Mouse (Mus musculus) heart, embryonic 12.5 days (tissue): ENCODE measurements around the gene Gramd1b. TPM values are rescaled to one million over a fixed set of nuclear protein-coding genes. Genes with fewer than 3 reads are reported as not detected.

Experiments
- ATAC-seq: fragments of 200-750 bp; cut with Nextera tagmentation; 2 replicates; pipeline ENCODE4 v1.8.0; 2017; ENCODE audit warnings: moderate TSS enrichment, moderate library complexity; ENCODE audit not compliant: insufficient number of reproducible peaks, low FRiP score
- H3K27ac ChIP-seq: fragments of 300-500 bp; sonication (generic); 2 replicates; pipeline ENCODE4 v1.5.1; 2016; ENCODE audit warnings: mild to moderate bottlenecking, moderate library complexity; ENCODE audit not compliant: poor library complexity, severe bottlenecking
- H3K27me3 ChIP-seq: fragments of 300-500 bp; sonication (generic); replicated peaks from 2 replicates; pipeline ENCODE4 v1.6.1; 2016; ENCODE audit warnings: mild to moderate bottlenecking, moderate library complexity
- H3K36me3 ChIP-seq: fragments of 300-500 bp; sonication (generic); 2 replicates; pipeline ENCODE4 v1.6.1; 2016; ENCODE audit warnings: mild to moderate bottlenecking, moderate library complexity
- H3K4me1 ChIP-seq: fragments of 300-500 bp; sonication (generic); replicated peaks from 2 replicates; pipeline ENCODE4 v1.6.1; 2016; ENCODE audit warnings: mild to moderate bottlenecking
- H3K4me2 ChIP-seq: fragments of 300-500 bp; sonication (generic); 2 replicates; pipeline ENCODE4 v1.6.1; 2016; ENCODE audit warnings: mild to moderate bottlenecking, moderate library complexity
- H3K4me3 ChIP-seq: fragments of 300-500 bp; sonication (generic); 2 replicates; pipeline ENCODE4 v1.5.1; 2016; ENCODE audit warnings: mild to moderate bottlenecking
- H3K9ac ChIP-seq: fragments of 300-500 bp; sonication (generic); 2 replicates; pipeline ENCODE4 v1.6.1; 2016; ENCODE audit warnings: mild to moderate bottlenecking, moderate library complexity
- H3K9me3 ChIP-seq: fragments of 300-500 bp; sonication (generic); replicated peaks from 2 replicates; pipeline ENCODE4 v1.6.1; 2016; ENCODE audit warnings: mild to moderate bottlenecking, moderate library complexity
- WGBS: fragments of 180-500 bp; shearing (Covaris S2); methylation state at CpG from one replicate; pipeline ENCODE4 v1.1.7; 2016; 5-methylcytosine and 5-hydroxymethylcytosine counted together
- polyA plus RNA-seq: library from polyadenylated mRNA; unstranded; fragments of >200 nt; fragmentation: Nextera tagmentation; extraction: Ambion mirVana; gene quantifications from 2 replicates; pipeline ENCODE4 v1.2.1, GENCODE M21; 2016

Gene Gramd1b
- polyA plus RNA-seq, 1 experiment from 2014 or later: 7.9 TPM

DNA sequence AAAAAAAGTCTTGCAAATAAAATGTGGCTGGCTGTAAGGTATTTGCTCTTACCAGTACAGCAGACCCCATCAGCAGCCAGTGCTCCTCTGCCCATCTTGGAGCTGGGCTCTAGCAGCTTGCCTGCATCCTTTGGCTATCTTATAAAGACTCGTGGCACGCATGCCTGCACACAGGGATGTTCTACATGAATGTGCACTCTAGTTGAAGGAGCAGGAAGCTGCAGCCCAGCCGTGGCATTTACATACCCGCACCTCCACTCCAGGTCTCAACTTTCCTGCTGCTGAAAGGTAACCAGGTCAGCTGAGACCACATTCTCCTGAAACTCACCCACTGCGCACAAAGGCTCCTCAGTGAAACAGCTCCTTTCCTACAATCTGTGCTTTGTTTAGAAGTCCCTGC, 123.3 kb downstream of the Gramd1b start:
- no peaks in the 10 kb centered on the region for H3K27me3 ChIP-seq
- H3K4me3 ChIP-seq: no peak overlapping the region
- H3K4me1 ChIP-seq: peaks cover 25% of the 10 kb centered on the region
- ATAC-seq: no peak
- no peaks in the 10 kb centered on the region for H3K9me3 ChIP-seq
- H3K27ac ChIP-seq: no peak overlapping the region
- no peak overlapping the region for H3K9ac ChIP-seq
- H3K36me3 ChIP-seq: no peaks in the 10 kb centered on the region
- H3K4me2 ChIP-seq: no peak overlapping the region
- WGBS: 66% methylated on average over 5 of the region's 5 CpGs

DNA sequence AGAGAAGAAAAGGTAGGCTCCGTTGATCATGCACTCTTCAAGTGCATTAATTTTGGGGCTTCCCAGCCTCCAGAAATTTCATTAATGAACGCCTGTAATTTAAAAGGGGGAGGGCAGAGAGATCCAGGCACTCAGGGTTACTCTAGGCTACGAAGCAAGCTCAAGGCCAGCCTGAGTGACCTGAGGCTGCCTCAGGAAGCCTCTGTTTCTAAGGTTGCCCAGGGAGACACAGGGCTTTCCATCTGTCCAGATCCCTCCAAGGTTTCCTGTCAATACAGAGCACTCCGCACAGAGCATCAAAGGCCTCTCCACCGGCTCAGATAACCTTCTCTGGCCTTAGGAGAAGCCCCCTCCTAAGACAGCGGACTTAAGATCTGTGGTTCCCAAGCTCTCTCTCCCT, 125.4 kb downstream of the Gramd1b start:
- no peak overlapping the region for H3K4me3 ChIP-seq
- ATAC-seq: no peak
- no peaks in the 10 kb centered on the region for H3K27me3 ChIP-seq
- no peak overlapping the region for H3K9ac ChIP-seq
- H3K9me3 ChIP-seq: no peaks in the 10 kb centered on the region
- H3K4me2 ChIP-seq: no peak overlapping the region
- no peak overlapping the region for H3K27ac ChIP-seq
- peaks cover 32% of the 10 kb centered on the region for H3K4me1 ChIP-seq
- WGBS: 32% methylated on average over 6 of the region's 6 CpGs
- H3K36me3 ChIP-seq: no peaks in the 10 kb centered on the region

DNA sequence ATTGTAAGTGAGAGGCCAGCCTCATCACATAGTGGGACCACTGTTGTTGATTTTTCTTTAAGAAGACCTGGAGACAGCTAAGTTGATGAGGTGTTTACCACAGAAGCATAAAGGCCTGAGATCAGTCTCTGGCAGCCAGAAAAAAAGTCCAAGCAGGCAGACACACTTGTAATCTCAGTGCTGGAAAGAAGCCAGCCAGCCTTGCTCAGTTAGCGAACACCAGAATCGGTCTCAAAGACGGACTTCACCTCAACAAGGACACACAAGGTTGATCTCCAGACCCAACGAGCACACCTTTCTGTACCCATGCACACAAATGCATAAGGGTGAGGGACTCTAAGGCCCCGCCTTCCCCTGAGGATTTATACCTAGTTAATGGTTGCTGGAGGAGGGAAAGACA, 125.9 kb downstream of the Gramd1b start:
- H3K27ac ChIP-seq: no peak overlapping the region

DNA sequence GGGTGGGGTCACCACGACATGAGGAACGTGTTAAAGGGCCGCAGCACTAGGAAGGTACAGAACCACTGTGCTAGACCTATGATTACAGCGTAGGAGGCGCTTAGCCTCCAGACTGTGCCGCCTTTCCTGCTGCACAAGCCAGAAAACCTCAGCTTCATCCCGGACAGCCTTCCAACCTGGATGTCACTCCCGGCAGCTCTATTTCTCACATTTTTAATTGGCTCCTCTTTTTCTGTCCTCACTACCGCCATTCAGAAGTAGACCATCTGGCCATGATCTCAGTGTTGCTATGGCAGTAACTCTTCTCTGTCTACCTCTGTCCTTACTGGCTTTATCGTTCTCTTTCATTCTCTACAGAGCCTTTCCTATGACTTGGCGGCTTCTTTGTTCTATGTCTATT, 126.5 kb downstream of the Gramd1b start:
- 89% methylated on average over 11 of the region's 11 CpGs for WGBS
- H3K27ac ChIP-seq: no peak overlapping the region
- H3K4me2 ChIP-seq: no peak overlapping the region

More for the DNA sequence above, 125.9 kb downstream of the Gramd1b start:
- no peaks in the 10 kb centered on the region for H3K27me3 ChIP-seq
- no peaks in the 10 kb centered on the region for H3K36me3 ChIP-seq
- 35% methylated on average over 5 of the region's 5 CpGs for WGBS
- no peaks in the 10 kb centered on the region for H3K9me3 ChIP-seq
- peaks cover 37% of the 10 kb centered on the region for H3K4me1 ChIP-seq
- H3K4me2 ChIP-seq: no peak overlapping the region
- ATAC-seq: no peak
- H3K9ac ChIP-seq: no peak overlapping the region
- no peak overlapping the region for H3K4me3 ChIP-seq

DNA sequence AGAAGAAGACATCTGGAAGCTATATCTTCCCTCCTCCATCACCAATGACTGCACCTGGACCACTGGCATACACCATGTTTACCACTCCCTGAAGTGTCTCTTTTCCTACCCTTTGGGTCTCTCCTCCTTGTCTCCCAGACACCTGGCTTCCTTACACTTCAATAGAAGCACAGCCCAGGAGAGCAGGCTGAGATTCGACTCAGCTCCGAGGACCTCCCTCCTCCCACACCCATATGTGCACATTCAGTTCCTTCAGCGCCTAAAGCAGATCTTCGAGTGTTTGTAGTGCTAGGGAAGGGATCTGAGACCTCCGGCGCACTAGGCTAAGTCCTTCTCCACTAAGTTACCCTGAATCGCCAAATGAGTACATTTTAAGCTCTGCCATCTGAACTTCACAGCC, 127.4 kb downstream of the Gramd1b start:
- H3K4me1 ChIP-seq: peaks cover 47% of the 10 kb centered on the region
- no peak for ATAC-seq
- no peaks in the 10 kb centered on the region for H3K27me3 ChIP-seq
- no peaks in the 10 kb centered on the region for H3K9me3 ChIP-seq
- no peak overlapping the region for H3K9ac ChIP-seq
- H3K27ac ChIP-seq: no peak overlapping the region
- no peak overlapping the region for H3K4me2 ChIP-seq
- H3K4me3 ChIP-seq: no peak overlapping the region
- WGBS: 85% methylated on average over 7 of the region's 7 CpGs
- H3K36me3 ChIP-seq: no peaks in the 10 kb centered on the region

More for the DNA sequence above, 126.5 kb downstream of the Gramd1b start:
- H3K9ac ChIP-seq: no peak overlapping the region
- no peak for ATAC-seq
- peaks cover 40% of the 10 kb centered on the region for H3K4me1 ChIP-seq
- no peak overlapping the region for H3K4me3 ChIP-seq
- H3K27me3 ChIP-seq: no peaks in the 10 kb centered on the region
- H3K9me3 ChIP-seq: no peaks in the 10 kb centered on the region
- H3K36me3 ChIP-seq: no peaks in the 10 kb centered on the region

DNA sequence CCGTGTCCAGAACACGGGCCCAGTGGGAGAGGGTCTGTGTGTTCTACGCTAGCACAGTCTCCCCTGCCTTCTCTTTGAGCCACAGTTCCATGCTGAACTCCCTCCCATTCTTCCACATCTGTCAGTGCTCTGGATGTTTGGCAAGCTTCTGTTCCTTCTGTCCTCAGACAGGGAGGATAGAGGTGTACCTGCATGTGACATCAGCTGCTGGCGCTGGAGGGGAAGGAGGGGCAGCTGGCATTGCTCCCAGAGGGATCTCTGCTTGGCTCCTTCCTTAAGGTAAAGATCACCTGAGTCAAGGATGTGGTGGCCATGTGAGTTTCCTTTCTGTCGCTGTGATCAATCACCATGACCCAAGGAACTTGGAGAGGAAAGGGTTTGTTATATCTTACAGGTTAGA, 129.4 kb downstream of the Gramd1b start:
- no peak overlapping the region for H3K27ac ChIP-seq
- no peak overlapping the region for H3K4me3 ChIP-seq
- no peaks in the 10 kb centered on the region for H3K9me3 ChIP-seq
- WGBS: 84% methylated on average over 5 of the region's 5 CpGs
- ATAC-seq: no peak
- no peaks in the 10 kb centered on the region for H3K36me3 ChIP-seq
- no peak overlapping the region for H3K9ac ChIP-seq
- peaks cover 50% of the 10 kb centered on the region for H3K4me1 ChIP-seq
- H3K4me2 ChIP-seq: no peak overlapping the region
- no peaks in the 10 kb centered on the region for H3K27me3 ChIP-seq

DNA sequence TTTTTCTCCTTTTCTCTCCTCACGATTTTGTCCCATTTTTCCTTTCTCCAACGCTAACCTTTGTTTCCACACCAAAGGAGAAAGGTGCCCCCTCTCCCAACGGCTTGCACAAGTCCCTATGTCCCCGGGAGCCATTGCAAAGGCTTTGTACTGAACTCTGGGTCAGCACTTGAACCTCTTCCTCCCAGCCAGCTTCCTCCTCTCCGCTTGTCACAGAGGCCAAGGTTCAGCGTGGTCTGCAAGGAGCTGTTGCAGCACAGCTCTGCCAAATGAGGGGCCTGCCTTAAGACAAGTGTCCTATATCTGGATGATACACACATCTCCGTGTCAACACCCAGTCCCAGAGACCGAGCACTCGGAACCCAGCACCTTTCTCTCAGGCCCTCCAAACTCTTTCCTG, 130.3 kb downstream of the Gramd1b start:
- WGBS: 51% methylated on average over 9 of the region's 9 CpGs
- no peak overlapping the region for H3K27ac ChIP-seq
- H3K27me3 ChIP-seq: no peaks in the 10 kb centered on the region
- no peak overlapping the region for H3K9ac ChIP-seq
- no peak overlapping the region for H3K4me3 ChIP-seq
- H3K4me1 ChIP-seq: peaks cover 47% of the 10 kb centered on the region
- no peaks in the 10 kb centered on the region for H3K9me3 ChIP-seq
- no peak overlapping the region for H3K4me2 ChIP-seq
- H3K36me3 ChIP-seq: no peaks in the 10 kb centered on the region
- ATAC-seq: no peak; the same call in 1 of the 2 replicates

DNA sequence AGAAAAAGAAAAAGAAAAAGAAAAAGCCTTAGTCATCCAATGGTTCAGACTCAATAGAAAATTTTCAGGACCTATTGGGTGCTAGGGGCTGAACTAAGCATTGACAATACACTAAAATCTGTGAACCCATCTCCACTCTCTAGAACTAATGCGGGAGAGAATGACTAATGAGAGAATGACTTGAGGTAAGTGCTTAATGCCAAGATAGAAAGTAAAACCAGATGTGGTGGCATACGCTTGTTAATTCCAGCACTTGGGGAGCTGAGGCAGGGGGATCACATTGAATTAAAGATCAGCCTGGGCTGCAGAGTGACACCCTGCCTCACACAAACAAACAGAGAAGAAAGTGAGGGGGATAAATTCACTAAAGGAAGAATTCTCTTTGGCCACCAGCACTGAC, 131.0 kb downstream of the Gramd1b start:
- no peaks in the 10 kb centered on the region for H3K27me3 ChIP-seq
- H3K9me3 ChIP-seq: no peaks in the 10 kb centered on the region
- ATAC-seq: no peak
- no peak overlapping the region for H3K4me3 ChIP-seq
- H3K27ac ChIP-seq: no peak overlapping the region
- no peak overlapping the region for H3K4me2 ChIP-seq
- 76% methylated on average over 2 of the region's 2 CpGs for WGBS
- no peak overlapping the region for H3K9ac ChIP-seq
- no peaks in the 10 kb centered on the region for H3K36me3 ChIP-seq
- H3K4me1 ChIP-seq: peaks cover 40% of the 10 kb centered on the region

DNA sequence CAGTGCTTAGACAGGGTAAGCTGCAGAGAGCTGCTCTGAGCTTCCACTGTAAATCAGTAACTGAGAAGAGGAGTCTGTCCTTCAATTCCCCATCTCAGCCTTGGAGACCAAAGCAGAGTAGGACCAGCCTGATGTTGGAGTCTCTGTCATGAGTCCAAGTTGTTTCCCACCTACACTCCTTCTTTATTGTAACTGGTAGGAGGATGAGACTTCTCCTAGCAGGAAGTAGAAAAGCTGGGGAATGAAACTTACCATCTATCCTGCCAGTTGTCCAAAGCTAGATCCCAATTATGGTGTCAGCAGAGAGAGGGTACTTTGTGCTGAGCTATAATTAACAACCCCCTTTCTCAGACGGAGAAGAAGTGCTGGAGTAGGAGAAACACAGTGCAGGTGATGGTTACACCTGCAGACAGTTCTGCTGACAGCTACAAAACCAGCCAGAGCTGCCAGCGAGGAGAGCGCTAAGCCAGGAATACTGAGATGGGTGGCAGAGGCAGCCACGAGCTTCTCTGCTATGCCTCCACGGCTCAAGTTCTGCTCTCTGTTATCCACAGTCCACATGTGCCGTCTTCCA, 131.7 kb downstream of the Gramd1b start:
- Histone ChIP-seq H3K9ac (no peak overlapping the region), H3K4me3 (no peak overlapping the region), H3K27ac (no peak overlapping the region), H3K4me1 (peaks cover 33% of the 10 kb centered on the region), H3K36me3 (no peaks in the 10 kb centered on the region), H3K27me3 (no peaks in the 10 kb centered on the region), H3K9me3 (no peaks in the 10 kb centered on the region), H3K4me2 (no peak overlapping the region)
- 61% methylated on average over 6 of the region's 6 CpGs for WGBS
- no peak for ATAC-seq

DNA sequence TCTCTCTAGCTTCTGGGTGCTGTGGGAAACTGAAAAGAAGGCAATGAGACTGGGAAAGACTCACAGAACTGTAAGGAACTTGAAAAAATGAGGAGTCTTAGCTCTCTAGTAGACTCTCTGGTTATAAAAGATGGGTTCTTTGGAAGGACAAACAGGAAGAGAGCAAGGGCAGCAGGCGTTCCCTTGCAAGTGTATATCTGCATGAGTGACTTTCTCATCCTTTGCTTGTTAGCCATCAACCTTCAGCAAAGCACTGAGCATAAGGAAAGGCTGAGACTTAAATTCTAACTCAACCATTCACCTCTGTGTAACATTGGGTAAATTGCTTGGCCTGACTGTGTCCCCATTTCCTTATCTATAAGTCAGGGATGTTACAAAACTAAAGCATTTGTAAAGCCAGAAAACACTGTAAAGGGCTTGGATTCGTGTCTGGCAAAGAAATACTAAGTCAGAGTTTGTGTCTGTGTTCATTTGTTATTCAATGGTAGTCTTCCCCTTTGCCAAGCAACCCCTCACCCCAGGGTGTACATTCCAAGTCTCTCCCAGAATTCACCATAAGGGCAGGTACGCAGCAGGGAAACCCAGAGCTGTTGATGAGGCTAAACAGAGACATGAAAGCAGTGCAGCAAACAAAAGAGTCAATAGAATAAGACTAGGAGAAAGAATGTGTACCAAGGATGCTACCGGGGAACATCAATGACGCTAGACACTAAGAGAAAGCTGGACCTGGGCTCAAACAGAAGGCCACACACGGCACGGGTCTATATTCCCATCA, 133.5 kb downstream of the Gramd1b start:
- H3K4me3 ChIP-seq: no peak overlapping the region
- H3K27me3 ChIP-seq: no peaks in the 10 kb centered on the region
- no peak overlapping the region for H3K4me2 ChIP-seq
- H3K9ac ChIP-seq: no peak overlapping the region
- no peaks in the 10 kb centered on the region for H3K9me3 ChIP-seq
- WGBS: 78% methylated on average over 7 of the region's 7 CpGs
- H3K36me3 ChIP-seq: no peaks in the 10 kb centered on the region
- no peak overlapping the region for H3K27ac ChIP-seq
- no peak for ATAC-seq
- H3K4me1 ChIP-seq: peaks cover 30% of the 10 kb centered on the region

DNA sequence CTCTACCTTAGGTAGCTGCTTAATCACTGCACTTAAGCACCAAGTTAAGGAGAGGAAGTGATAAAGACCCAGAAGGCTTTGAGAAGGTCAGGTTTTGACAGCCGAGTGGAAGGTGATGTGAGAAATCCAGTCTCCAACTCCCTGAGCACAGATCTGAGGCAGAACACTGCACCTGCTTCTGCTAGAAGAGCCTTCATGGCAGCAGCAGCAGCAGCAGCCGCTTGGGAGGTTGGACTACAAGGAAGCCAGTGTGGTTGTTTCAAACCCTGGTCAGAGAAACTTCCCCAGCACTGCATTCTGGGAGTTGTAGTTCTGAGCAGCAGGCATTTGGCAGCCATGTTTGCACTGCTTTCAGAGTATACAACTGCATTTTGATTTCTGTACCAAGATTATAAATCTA, 134.1 kb downstream of the Gramd1b start:
- H3K4me3 ChIP-seq: peak overlapping the region; percentile 18; the same call in 1 of the 2 replicates
- peak overlapping the region; percentile 52 for H3K4me2 ChIP-seq
- H3K27ac ChIP-seq: no peak overlapping the region
- no peak overlapping the region for H3K9ac ChIP-seq
- H3K4me1 ChIP-seq: peaks cover 36% of the 10 kb centered on the region
- H3K9me3 ChIP-seq: no peaks in the 10 kb centered on the region
- ATAC-seq: no peak
- 17% methylated on average over 2 of the region's 2 CpGs for WGBS
- H3K36me3 ChIP-seq: no peaks in the 10 kb centered on the region
- no peaks in the 10 kb centered on the region for H3K27me3 ChIP-seq

DNA sequence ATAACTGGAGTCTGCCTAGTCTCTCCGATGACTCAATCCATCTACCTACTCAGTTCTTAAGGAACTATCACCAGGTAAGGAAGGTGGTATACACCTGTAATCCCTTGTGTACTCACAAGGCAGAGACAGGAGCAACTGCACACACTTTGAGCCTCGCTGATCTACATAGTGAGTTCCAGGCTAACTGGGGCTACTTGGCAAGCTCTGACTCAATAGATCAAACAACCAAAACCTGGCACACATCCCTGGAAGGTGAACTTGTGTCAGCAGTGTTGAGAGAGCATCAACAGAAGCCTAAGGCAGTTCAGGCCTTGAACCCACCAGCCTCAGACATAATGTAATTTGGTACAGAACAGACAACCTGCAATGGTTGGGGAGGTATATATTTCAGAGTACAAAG, 135.0 kb downstream of the Gramd1b start:
- WGBS: 86% methylated on average over 2 of the region's 2 CpGs
- no peaks in the 10 kb centered on the region for H3K27me3 ChIP-seq
- no peaks in the 10 kb centered on the region for H3K9me3 ChIP-seq
- no peak overlapping the region for H3K9ac ChIP-seq
- no peak overlapping the region for H3K4me2 ChIP-seq
- H3K36me3 ChIP-seq: no peaks in the 10 kb centered on the region
- no peak overlapping the region for H3K27ac ChIP-seq
- H3K4me1 ChIP-seq: peaks cover 42% of the 10 kb centered on the region
- no peak for ATAC-seq
- no peak overlapping the region for H3K4me3 ChIP-seq
